Mouse (Mus musculus): ENCODE measurements around the gene Arf3. TPM values are rescaled to one million over a fixed set of nuclear protein-coding genes. Genes with fewer than 3 reads are reported as not detected.

The Arf3 gene
- total and polyA plus RNA-seq, 2 experiments: 10.5 to 43.0 TPM

DNA sequence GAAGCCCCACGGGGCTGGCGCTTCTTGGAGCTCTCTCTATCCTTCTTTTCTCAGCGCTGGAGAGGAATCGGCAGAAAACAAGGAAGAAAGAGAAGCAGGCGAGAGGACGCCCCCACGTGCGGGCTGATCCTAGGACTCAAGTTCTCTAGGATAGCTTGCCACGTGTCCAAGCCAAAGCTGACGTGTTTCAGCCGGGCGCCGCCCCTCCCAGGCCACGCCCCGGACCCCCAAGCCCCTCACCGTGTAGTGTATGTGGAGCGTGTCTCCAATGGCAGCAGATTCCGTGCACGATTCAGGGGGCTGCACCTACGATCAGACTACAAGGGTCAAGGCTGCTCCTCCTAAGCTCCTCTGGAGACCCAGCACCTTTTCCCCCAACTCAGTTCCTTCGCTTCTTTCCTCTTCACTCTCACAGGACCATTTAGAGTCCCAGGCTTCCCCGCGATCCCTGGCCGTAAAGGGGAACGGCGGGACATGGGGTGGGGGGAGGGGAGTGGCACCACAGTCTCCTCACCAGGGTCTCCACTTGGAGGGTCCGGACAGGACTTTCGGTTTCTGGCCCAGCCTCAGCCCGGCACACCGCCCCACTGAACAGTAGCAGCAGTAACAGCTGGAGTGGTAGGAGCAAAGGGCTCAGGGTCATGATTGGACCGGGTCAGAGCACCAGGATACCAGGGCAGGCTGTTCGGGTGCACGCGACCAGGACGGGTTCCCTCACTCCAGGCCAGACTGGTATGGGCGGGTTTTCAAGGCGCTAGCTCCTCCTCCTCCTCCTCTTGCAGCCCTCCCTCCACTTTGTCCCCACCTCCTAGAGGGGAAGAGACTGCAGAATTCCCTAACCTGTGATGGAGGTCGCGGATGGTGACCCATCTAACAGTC is 35.3 kb downstream of the Arf3 start, which contains the start of gene Fkbp11:
Gene Fkbp11 (minus strand): TSS at position 756 of the 879 bp plus-strand sequence.
- under 1% methylated on average over 39 of the region's 39 CpGs for WGBS
- H3K79me2 ChIP-seq (ENCODE audit: control insufficient read depth, insufficient read depth, low read length): no peaks in the 10 kb centered on the region
- TF ChIP-seq POLR2A (IDR thresholded peaks at IDR 0.05; ENCODE audit: extremely low read depth, insufficient read depth, low read length) (peak; percentile 47; the same call in 1 of the 2 replicates), CTCF (IDR thresholded peaks at IDR 0.05; ENCODE audit: low read depth, low read length) (no peak)
- DNase-seq (ENCODE audit: extremely low read depth, low read depth, low spot score): peak; percentile 87
- peak within 1 kb of the TSS; percentile 70 for H3K4me3 ChIP-seq (ENCODE audit: insufficient read depth, low read depth, low read length)
- H3K27ac ChIP-seq (replicated peaks; ENCODE audit: insufficient read depth, low read depth, low read length): peak within 1 kb of the TSS; percentile 56
- no peaks in the 10 kb centered on the region for H3K27me3 ChIP-seq (ENCODE audit: control insufficient read depth, insufficient read depth, low read length)
- no peaks in the 10 kb centered on the region for H3K36me3 ChIP-seq (ENCODE audit: control insufficient read depth, insufficient read depth, low read length)
- peaks cover 13% of the 10 kb centered on the region for H3K4me1 ChIP-seq (ENCODE audit: control insufficient read depth, insufficient read depth, low read length)
- H3K9ac ChIP-seq (ENCODE audit: low read depth, low read length): peak within 1 kb of the TSS; percentile 65

GRCm38 (mm10) chr15:98726746-98727145 is 36.3 kb downstream of the Arf3 start:
- Histone ChIP-seq H3K27me3 (ENCODE audit: control insufficient read depth, insufficient read depth, low read length) (no peaks in the 10 kb centered on the region), H3K36me3 (ENCODE audit: control insufficient read depth, insufficient read depth, low read length) (no peaks in the 10 kb centered on the region), H3K4me3 (ENCODE audit: insufficient read depth, low read depth, low read length) (no peak overlapping the region), H3K9ac (ENCODE audit: low read depth, low read length) (peak overlapping the region; percentile 65; the same call in 1 of the 2 replicates), H3K4me1 (ENCODE audit: control insufficient read depth, insufficient read depth, low read length) (peaks cover 7% of the 10 kb centered on the region), H3K79me2 (ENCODE audit: control insufficient read depth, insufficient read depth, low read length) (no peaks in the 10 kb centered on the region), H3K27ac (replicated peaks; ENCODE audit: insufficient read depth, low read depth, low read length) (no peak overlapping the region)
- no peak for TF ChIP-seq CTCF (IDR thresholded peaks at IDR 0.05; ENCODE audit: low read depth, low read length)
- no peak for TF ChIP-seq POLR2A (IDR thresholded peaks at IDR 0.05; ENCODE audit: extremely low read depth, insufficient read depth, low read length)
- DNase-seq (ENCODE audit: extremely low read depth, low read depth, low spot score): no peak
- WGBS: 71% methylated on average over 7 of the region's 7 CpGs

DNA sequence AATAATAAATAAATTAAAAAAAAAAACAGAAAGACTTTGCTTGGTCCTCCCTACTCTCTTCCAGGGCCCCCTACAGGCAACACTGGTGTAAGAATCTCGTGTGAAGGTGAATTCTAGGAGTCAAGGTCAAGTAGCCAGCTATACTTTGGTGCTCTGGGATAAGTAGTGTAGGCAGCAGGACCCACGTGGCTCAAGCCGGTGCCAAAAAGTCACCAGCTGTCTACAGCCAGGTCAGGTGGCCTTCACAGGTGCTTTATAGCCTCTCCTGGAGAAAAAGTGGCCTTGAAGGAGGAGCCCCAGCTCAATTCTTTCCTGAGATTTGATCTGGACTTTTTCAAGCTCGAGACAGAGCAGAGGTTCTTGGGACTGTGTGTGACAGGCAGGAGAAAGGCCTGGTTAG is 36.9 kb downstream of the Arf3 start:
- DNase-seq (ENCODE audit: extremely low read depth, low read depth, low spot score): no peak
- H3K27me3 ChIP-seq (ENCODE audit: control insufficient read depth, insufficient read depth, low read length): no peaks in the 10 kb centered on the region
- H3K4me3 ChIP-seq (ENCODE audit: insufficient read depth, low read depth, low read length): no peak overlapping the region
- H3K9ac ChIP-seq (ENCODE audit: low read depth, low read length): no peak overlapping the region
- H3K4me1 ChIP-seq (ENCODE audit: control insufficient read depth, insufficient read depth, low read length): peaks cover 7% of the 10 kb centered on the region
- 85% methylated on average over 4 of the region's 4 CpGs for WGBS
- H3K36me3 ChIP-seq (ENCODE audit: control insufficient read depth, insufficient read depth, low read length): no peaks in the 10 kb centered on the region
- TF ChIP-seq POLR2A (IDR thresholded peaks at IDR 0.05; ENCODE audit: extremely low read depth, insufficient read depth, low read length) (no peak), CTCF (IDR thresholded peaks at IDR 0.05; ENCODE audit: low read depth, low read length) (no peak)
- no peak overlapping the region for H3K27ac ChIP-seq (replicated peaks; ENCODE audit: insufficient read depth, low read depth, low read length)
- no peaks in the 10 kb centered on the region for H3K79me2 ChIP-seq (ENCODE audit: control insufficient read depth, insufficient read depth, low read length)

GRCm38 (mm10) chr15:98724441-98724840 is 38.6 kb downstream of the Arf3 start:
- Histone ChIP-seq H3K4me3 (ENCODE audit: insufficient read depth, low read depth, low read length) (no peak overlapping the region), H3K27me3 (ENCODE audit: control insufficient read depth, insufficient read depth, low read length) (no peaks in the 10 kb centered on the region), H3K9ac (ENCODE audit: low read depth, low read length) (no peak overlapping the region), H3K27ac (replicated peaks; ENCODE audit: insufficient read depth, low read depth, low read length) (no peak overlapping the region), H3K4me1 (ENCODE audit: control insufficient read depth, insufficient read depth, low read length) (peaks cover 5% of the 10 kb centered on the region; the same call in 1 of the 2 replicates), H3K79me2 (ENCODE audit: control insufficient read depth, insufficient read depth, low read length) (no peaks in the 10 kb centered on the region), H3K36me3 (ENCODE audit: control insufficient read depth, insufficient read depth, low read length) (no peaks in the 10 kb centered on the region)
- DNase-seq (ENCODE audit: extremely low read depth, low read depth, low spot score): no peak
- 77% methylated on average over 19 of the region's 19 CpGs for WGBS
- TF ChIP-seq CTCF (IDR thresholded peaks at IDR 0.05; ENCODE audit: low read depth, low read length) (no peak), POLR2A (IDR thresholded peaks at IDR 0.05; ENCODE audit: extremely low read depth, insufficient read depth, low read length) (no peak)

DNA sequence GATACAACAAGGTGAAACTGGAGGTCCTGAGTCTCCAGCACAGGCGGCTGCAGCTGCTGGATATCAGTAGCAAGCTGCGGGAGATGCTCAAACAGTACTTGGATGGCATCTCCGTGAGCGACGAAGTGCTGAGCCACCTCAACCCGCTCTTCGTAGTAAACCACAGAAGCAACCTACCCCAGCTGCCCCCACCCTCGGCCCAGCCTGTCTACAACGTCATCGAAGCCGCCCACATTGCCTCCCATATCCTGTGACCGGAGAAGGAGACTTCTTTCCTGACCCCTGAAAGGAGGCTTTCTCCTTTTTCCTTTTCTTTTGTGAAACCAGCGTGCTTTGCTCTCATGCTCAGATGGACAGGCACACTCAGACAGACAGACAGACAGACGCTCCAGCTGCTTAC is 40.2 kb downstream of the Arf3 start:
- Histone ChIP-seq H3K4me1 (ENCODE audit: control insufficient read depth, insufficient read depth, low read length) (peaks cover 5% of the 10 kb centered on the region; the same call in 1 of the 2 replicates), H3K27ac (replicated peaks; ENCODE audit: insufficient read depth, low read depth, low read length) (no peak overlapping the region), H3K79me2 (ENCODE audit: control insufficient read depth, insufficient read depth, low read length) (no peaks in the 10 kb centered on the region), H3K9ac (ENCODE audit: low read depth, low read length) (no peak overlapping the region), H3K27me3 (ENCODE audit: control insufficient read depth, insufficient read depth, low read length) (no peaks in the 10 kb centered on the region), H3K4me3 (ENCODE audit: insufficient read depth, low read depth, low read length) (no peak overlapping the region), H3K36me3 (ENCODE audit: control insufficient read depth, insufficient read depth, low read length) (no peaks in the 10 kb centered on the region)
- no peak for DNase-seq (ENCODE audit: extremely low read depth, low read depth, low spot score)
- 73% methylated on average over 14 of the region's 14 CpGs for WGBS
- TF ChIP-seq CTCF (IDR thresholded peaks at IDR 0.05; ENCODE audit: low read depth, low read length) (no peak), POLR2A (IDR thresholded peaks at IDR 0.05; ENCODE audit: extremely low read depth, insufficient read depth, low read length) (no peak)

GRCm38 (mm10) chr15:98722191-98722590 is 40.8 kb downstream of the Arf3 start:
- Histone ChIP-seq H3K4me1 (ENCODE audit: control insufficient read depth, insufficient read depth, low read length) (peaks cover 5% of the 10 kb centered on the region; the same call in 1 of the 2 replicates), H3K4me3 (ENCODE audit: insufficient read depth, low read depth, low read length) (no peak overlapping the region), H3K27me3 (ENCODE audit: control insufficient read depth, insufficient read depth, low read length) (0 out of 2 replicates have a peak, but pooled peaks cover 3% of the 10 kb centered on the region), H3K27ac (replicated peaks; ENCODE audit: insufficient read depth, low read depth, low read length) (no peak overlapping the region), H3K9ac (ENCODE audit: low read depth, low read length) (no peak overlapping the region), H3K36me3 (ENCODE audit: control insufficient read depth, insufficient read depth, low read length) (no peaks in the 10 kb centered on the region), H3K79me2 (ENCODE audit: control insufficient read depth, insufficient read depth, low read length) (no peaks in the 10 kb centered on the region)
- no peak for TF ChIP-seq CTCF (IDR thresholded peaks at IDR 0.05; ENCODE audit: low read depth, low read length)
- no peak for TF ChIP-seq POLR2A (IDR thresholded peaks at IDR 0.05; ENCODE audit: extremely low read depth, insufficient read depth, low read length)
- DNase-seq (ENCODE audit: extremely low read depth, low read depth, low spot score): no peak
- WGBS: 89% methylated on average over 8 of the region's 8 CpGs

All from liver, adult 2 months (tissue).